Mouse (Mus musculus): Measurements from ENCODE around the gene Gm867.

Gene Gm867

DNA sequence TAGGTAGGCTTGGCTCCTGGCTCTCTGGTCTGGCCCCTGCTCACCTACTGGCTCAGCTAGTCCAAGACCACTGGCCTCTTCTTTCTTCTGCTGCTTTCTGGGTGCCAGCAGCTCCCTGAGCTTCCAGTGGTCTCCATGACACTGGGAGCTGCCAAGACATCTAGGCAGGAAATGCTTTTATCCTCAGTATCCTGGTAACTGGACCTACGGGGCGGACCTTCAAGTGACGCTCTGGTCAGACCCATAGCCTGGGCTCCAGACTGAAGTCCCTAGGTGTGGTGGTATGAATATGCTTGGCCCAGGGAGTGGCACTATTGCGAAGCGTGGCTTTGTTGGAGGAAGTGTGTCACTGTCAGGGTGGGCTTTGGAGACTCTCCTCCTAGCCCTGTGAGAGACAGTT, at the start of gene Gm867:
TSS of gene Gm867 (minus strand) at position 153 of the 400 bp plus-strand sequence.
- no peak for DNase-seq

GRCm38 (mm10) chr10:75979432-75979831, 39.0 kb upstream of the Gm867 start:
- no peak for DNase-seq

DNA sequence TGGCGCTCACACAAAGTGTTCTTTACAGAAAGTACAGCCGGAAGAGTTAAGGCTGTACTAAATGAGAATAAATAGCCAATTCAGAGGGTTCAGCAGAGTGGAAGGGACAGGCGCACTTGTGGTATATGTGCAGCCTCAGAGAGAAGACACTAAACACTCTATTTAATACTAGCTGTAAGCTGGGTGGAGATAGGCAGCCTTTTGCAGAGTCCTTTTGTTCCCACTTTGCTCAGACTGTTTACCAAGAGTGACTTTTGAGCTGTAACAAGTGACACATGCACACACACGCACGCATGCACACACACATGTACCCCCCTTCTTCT, 38.3 kb upstream of the Gm867 start:
- DNase-seq: no peak

DNA sequence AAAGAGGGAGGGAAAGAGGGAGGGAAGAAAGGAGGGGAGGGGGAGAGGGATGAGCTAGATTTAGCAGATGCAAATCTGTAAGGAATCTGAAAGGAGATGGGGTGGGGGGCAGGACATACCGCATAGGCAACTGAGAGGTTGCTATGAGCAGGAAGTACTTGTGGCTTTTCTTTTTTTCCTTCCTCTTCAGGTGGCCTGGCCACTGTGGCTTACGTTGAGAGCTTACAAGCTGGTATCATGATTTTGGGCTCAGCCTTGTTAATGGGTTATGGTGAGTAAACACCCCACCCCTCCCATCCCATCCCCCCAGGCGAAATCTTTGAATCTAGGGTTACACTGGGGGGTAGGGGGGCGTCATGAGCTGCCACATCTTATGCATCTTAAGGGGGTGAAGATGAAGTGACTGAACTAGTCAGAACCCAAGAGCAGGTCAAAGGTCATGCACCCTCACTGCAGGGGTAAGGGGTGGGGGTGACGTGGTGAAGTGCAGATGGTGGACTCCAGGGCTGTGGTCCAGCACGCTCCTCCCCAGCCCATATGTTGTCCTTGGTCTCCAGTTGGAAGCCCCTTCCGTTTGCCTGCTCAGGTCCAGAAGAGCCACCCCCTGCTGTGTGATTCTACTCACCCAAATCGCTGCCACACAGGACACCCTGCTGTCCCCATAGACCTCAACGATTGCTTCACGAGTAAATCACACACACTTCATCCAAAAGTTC, 37.8 kb upstream of the Gm867 start:
- DNase-seq: peak; percentile 46

DNA sequence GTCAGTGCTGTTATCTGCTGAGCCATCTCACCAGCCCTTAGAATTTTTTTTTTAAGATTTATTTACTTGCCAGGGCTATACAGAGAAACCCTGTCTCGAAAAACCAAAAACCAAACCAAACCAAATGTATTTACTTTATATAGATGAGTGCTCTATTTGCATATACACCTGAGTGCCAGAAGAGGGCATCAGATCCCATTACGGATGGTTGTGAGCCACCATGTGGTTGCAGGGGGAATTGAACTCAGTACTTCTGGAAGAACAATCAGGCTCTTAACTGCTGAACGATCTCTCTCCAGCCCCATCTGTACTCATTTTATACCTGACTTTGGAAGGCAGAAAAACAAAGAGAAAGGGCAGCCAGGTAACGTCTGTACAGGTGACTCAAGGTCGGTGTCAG, 34.7 kb upstream of the Gm867 start:
- peak; percentile 39 for DNase-seq

- no peak for DNase-seq
Measured at GRCm38 (mm10) chr10:75973846-75974245, 33.4 kb upstream of the Gm867 start.

DNA sequence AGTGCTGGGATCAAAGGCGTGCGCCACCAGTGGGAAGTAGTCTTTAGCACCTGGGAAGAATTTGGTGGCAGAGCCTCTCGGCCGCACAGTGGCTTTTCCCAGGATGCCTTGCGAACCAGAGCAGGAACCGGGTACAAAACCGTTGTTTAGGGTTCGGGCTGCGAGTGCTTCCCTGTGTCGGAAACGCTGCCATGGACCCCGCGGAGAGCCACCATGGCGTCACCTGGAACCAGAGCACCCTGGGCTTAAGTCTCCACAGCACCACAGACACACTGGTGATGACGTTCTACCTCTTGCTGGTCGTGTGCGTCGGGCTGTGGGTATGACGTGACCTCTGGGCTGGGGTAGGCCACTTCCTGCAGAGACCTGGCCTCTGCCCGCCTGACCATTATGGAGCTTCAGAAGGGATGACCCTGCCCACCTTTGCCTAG, 13.9 kb upstream of the Gm867 start, which contains the start of gene Gm5134:
TSS of gene Gm5134 (plus strand) at position 134 of the 431 bp plus-strand sequence.
- DNase-seq: no peak

GRCm38 (mm10) chr10:75951424-75952050, 11.1 kb upstream of the Gm867 start:
- DNase-seq: peak; percentile 61

DNA sequence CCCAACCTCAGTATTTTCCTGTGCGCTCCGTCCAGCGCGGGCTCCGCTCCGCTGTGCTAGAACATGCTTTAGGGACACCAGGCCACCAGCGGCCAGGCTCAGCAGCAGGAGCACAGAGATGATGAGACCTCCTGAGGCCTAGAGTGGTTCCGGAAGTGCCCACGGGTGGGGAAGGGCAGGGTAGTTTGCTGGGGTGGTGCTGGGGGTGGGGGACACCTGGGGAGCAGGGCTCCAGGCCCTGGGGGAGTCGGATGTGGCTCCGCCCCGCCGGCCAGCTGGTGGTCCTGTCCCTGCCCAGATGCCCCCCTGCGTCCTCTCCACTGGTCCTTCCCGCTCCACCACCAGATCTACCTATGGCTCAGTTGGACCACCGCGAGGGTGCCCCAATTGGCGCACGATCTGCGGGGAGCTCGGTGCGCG, 10.3 kb upstream of the Gm867 start:
- peak; percentile 51 for DNase-seq

DNA sequence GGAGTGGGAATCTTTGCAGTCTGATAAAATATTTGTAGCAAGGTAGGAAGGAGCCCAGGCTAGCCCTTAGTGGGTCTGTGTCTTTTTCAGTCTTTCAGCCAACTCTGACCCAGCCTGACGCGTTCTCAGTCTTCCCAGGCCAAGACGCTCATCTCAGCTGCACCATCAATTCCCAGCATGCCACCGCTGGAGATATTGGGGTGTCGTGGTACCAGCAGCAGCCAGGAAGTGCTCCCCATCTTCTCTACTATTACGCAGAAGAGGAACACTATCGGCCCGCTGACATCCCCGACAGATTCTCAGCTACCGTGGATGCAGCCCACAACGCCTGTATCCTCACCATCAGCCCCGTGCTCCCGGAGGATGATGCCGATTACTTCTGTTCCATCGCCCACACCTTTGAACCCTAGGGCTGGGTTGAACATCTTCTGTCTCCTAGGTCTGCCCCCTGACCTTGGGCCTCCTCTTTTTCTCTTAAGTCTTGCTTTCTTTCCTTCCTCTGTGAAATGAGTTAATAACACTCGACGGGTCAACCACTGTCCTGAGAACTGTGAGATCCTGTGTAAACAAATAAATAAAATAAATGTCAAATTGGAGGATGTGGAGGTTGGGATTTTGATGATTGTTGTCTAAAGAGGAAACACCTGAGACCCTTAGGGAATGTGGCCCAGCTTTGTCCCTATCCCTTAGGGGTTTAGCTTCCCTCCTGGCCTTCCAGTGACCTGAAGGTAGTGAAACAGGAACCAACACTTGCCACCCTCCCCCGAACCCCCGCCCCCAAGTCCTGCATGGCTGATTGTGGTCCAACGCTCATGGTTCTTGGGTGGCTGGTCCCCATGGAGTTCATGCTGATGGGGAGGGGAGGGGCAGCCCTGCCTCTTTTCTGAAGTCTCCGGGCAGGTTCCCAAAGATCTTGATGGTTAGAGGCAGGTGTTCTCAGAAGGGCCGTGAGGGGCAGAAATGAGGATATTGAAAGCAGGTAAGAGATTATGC, 8.9 kb upstream of the Gm867 start:
- DNase-seq: no peak

GRCm38 (mm10) chr10:75948079-75948478, 7.6 kb upstream of the Gm867 start:
- no peak for DNase-seq

- peak; percentile 65 for DNase-seq
Measured at GRCm38 (mm10) chr10:75945896-75946295, 5.4 kb upstream of the Gm867 start.

DNA sequence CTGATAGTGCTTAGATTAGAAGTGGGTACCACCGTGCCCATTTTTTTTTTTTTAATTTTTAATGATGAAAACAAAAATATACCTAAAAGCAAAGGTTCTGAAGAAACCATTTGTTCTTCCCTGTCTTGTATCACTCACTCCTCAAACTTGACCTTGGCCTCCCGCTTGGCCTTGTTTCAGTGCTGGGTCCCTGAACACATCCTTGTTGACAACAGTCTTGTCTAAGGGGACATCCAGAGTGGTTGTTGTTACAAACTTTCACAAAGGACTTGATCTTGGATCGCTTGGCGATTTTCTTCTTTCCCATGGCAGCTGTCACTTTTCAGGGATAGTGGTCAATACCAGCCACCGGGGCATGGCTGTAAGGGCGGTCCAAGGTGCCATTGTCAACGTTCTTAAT, 4.7 kb upstream of the Gm867 start:
- DNase-seq: no peak

DNA sequence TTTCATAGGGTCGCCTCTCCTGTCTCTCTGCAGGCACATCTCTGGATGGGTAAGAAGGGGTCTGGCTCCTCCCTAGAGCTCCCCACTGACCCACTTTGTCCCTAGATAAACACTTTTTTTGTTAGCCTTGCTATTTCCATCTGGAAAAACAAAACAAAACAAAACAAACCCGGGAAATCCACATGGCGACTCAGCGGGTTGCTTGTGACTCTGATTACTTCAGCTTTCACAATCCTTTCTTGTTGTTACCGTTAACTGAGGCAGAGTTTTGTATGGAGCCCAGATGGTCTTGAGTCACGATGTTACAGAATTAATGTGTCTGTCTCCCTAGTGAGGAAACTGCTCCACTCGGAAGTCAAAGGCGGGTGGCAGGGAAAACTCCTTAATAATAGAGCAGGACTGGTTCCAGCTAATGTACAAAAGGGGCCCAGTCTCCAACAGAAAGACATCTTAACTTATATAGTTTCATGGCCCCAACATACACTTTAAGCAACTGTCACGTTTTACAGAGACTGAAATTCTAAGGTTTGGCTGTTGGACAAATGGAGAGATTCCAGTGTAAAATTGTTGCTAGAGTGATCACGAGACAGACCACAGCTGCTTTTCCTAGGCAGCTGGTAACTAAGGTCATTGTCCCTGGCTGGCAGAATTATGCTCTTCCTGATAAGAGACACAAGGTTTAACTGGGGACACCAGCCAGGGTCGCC, 3.7 kb upstream of the Gm867 start:
- peak; percentile 55 for DNase-seq

DNA sequence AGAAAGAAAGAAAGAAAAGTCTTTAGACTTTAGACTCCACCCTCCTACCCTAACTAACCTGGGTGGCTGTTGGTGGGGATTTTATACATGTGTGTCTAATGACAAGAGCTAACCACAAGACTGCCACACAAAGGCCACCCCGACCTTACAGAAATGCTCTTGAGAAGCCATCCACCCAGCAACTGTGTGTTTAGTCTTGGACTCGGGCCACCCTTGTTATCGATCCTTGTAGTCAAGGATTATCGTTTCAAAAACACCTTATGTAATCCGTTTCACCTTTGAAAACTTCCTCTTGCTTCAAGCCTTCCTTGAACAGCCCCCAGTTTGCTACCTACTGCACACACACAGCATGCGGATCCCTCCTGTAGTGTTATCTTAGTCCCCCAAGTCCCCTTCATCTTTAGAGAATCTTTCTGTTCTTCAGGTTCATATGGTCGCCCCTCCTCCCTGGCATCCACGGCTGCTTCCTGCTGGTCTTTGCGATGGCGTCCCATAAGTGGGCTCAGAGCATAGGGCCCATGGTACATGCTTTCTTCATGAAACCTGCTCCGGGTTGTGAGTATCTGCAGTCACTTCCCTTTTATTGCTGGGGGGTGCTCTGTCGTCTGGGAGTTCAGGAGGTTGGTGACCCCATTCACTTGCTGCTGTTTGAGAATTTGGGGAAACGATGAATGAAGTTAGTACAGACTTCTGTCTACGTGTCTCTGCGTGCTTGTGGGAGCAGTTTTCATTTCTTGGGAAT, 2.4 kb upstream of the Gm867 start, which contains the start of gene Vpreb3:
TSS of gene Vpreb3 (plus strand) at position 322 of the 742 bp plus-strand sequence.
- no peak for DNase-seq

DNA sequence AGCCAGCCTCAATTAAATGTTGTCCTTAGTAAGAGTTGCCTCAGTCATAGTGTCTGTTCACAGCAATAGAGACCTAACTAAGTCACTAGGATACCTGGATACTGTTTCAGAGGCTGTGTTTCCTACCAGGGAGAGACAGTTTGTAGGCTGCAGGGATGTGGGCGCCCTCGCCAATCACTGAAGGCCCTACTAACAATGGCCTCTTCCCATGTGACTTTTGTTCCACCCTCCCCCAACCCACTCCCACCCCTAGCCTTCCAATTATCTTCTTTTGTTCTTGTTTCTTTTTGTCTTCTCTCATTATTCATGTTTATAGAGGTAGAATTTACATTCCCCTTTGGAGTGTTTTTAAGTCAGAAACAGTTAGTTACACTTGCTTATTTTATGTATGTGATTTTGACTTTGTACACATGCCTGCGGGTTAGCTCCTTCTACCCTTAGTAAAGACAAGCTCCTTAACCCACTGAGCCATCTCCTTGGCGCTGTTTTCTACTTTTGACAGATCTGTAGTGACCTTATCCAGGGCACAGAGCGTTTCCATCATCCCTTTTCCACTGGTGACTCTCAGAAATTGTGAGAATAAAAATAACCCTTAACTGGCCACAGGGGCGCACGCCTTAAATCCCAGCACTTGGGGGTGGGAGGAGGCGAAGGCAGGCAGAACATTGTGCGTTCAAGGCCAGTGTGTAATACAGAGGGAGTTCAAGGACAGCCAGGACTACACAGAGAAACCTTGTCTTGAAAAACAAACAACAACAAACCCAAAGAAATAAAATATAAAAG, 761 bp upstream of the Gm867 start:
- DNase-seq: no peak

GRCm38 (mm10) chr10:75939481-75940234, 814 bp downstream of the Gm867 start:
- DNase-seq: no peak

GRCm38 (mm10) chr10:75937851-75938643, 2.4 kb downstream of the Gm867 start:
- DNase-seq: no peak

- DNase-seq: no peak
Measured at GRCm38 (mm10) chr10:75936909-75937667, 3.4 kb downstream of the Gm867 start.
